Mouse (Mus musculus) myocyte (in vitro differentiated cells): ENCODE measurements around the gene Thbs3.
A peak's percentile ranks its signal among the peaks of the same experiment; 100 is the strongest.

Source experiments
- CEBPB ChIP-seq: IDR thresholded peaks from 2 replicates; pipeline ENCODE4 v1.6.1; 2011; ENCODE audit warnings: mild to moderate bottlenecking, moderate library complexity; ENCODE audit not compliant: poor library complexity, insufficient read depth, severe bottlenecking
- E2F4 ChIP-seq: IDR thresholded peaks from one replicate; pipeline ENCODE4 v1.6.1; 2011; ENCODE audit warnings: mild to moderate bottlenecking, control low read depth, moderate library complexity; ENCODE audit not compliant: insufficient read depth
- MAX ChIP-seq: IDR thresholded peaks from one replicate; pipeline ENCODE4 v1.6.1; 2011; ENCODE audit warnings: low read depth, mild to moderate bottlenecking, control low read depth
- MYOD1 ChIP-seq, 3 experiments: IDR thresholded peaks; one replicate each; pipeline ENCODE4 v1.6.1; 2011; ENCODE audit warnings: control low read depth in 2 of 3, low read depth in 2 of 3, mild to moderate bottlenecking in 2 of 3, moderate library complexity in 1 of 3; ENCODE audit not compliant: insufficient read length in 2 of 3, control insufficient read depth in 1 of 3
- MYOG ChIP-seq, 3 experiments: IDR thresholded peaks; one replicate each; pipeline ENCODE4 v1.6.1; 2011; ENCODE audit warnings: control low read depth in 2 of 3, low read depth in 2 of 3, mild to moderate bottlenecking in 2 of 3; ENCODE audit not compliant: insufficient read length in 2 of 3, control insufficient read depth in 1 of 3, insufficient read depth in 1 of 3
- POLR2A ChIP-seq: IDR thresholded peaks from one replicate; pipeline ENCODE4 v1.6.1; 2011; ENCODE audit warnings: low read depth, mild to moderate bottlenecking, control low read depth, moderate library complexity; ENCODE audit not compliant: insufficient read length
- POLR2AphosphoS2 ChIP-seq: IDR thresholded peaks from one replicate; pipeline ENCODE4 v1.6.1; 2011; ENCODE audit warnings: low read depth, control low read depth; ENCODE audit not compliant: insufficient read length
- REST ChIP-seq: IDR thresholded peaks from one replicate; pipeline ENCODE4 v1.6.1; 2011; ENCODE audit warnings: mild to moderate bottlenecking, control low read depth, moderate library complexity; ENCODE audit not compliant: insufficient read depth, insufficient read length
- SRF ChIP-seq: IDR thresholded peaks from one replicate; pipeline ENCODE4 v1.6.1; 2011; ENCODE audit warnings: low read depth; ENCODE audit not compliant: control insufficient read depth, insufficient read length
- TCF12 ChIP-seq: IDR thresholded peaks from one replicate; pipeline ENCODE4 v1.6.1; 2011; ENCODE audit warnings: mild to moderate bottlenecking, control low read depth; ENCODE audit not compliant: poor library complexity, insufficient read depth, severe bottlenecking
- TCF3 ChIP-seq: IDR thresholded peaks from one replicate; pipeline ENCODE4 v1.6.1; 2011; ENCODE audit warnings: low read depth, control low read depth; ENCODE audit not compliant: insufficient read length
- USF1 ChIP-seq: IDR thresholded peaks from one replicate; pipeline ENCODE4 v1.6.1; 2011; ENCODE audit warnings: low read depth, mild to moderate bottlenecking, control low read depth, moderate library complexity

DNA sequence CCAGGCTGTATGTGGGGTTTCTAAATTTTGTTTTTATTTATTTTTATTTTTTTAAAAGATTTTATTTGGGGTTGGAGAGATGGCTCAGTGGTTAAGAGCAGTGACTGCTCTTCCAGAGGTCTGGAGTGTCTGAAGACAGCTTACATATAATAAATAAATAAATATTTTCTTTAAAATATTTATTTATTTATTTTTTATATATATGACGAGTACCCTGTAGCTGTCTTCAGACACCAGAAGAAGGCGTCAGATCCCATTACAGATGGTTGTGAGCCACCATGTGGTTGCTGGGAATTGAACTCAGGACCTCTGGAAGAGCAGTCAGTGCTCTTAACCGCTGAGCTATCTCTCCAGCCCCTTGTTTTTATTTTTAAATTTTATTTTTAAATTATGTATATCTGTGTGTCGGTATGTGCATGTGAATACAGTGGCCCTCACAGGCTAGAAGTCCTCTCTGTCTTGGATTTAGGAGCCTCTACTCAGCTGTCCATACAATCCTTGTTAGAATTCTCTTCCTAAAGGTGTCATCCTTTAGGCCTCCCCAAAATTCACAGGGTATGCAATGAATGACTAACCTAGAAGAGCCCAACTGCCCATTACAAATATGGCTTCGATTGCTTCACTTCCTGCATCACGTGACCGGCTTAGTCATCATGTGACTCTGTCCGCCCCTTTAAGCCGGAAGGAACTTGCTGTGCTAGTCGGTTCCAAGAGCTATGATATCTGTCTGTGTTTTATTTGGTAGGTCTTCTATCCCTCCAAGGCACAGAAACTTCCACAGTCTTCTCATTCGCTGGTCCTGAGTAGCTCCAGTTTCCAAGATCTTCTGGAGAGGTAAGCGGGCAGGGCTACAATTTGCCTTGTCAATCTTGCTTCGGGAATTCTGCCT lies 12.5 kb upstream of the Thbs3 start, which contains the start of gene Gba:
- no peak for TF ChIP-seq POLR2A
- peak; percentile 100 for TF ChIP-seq USF1
- no peak for TF ChIP-seq POLR2AphosphoS2
- no peak for TF ChIP-seq MAX
- no peak for TF ChIP-seq E2F4
- no peak for TF ChIP-seq TCF12
- TF ChIP-seq MYOD1 (IDR thresholded peaks at IDR 0.05; ENCODE audit: control insufficient read depth in 1 of 3, insufficient read length in 2 of 3, low read depth in 2 of 3): no peak
- no peak for TF ChIP-seq TCF3
- TF ChIP-seq MYOG (IDR thresholded peaks at IDR 0.05; ENCODE audit: control insufficient read depth in 1 of 3, insufficient read depth in 1 of 3, insufficient read length in 2 of 3, low read depth in 2 of 3): no peak
- 0 out of 2 replicates have a peak, but pooled peaks have one; percentile 19 for TF ChIP-seq CEBPB
- no peak for TF ChIP-seq REST
- TF ChIP-seq SRF: no peak
